Mouse (Mus musculus) inflammation-experienced regulatory T-cells, adult 6 months (primary cell): ENCODE data around the gene Crybg3. TPM values are rescaled to one million over a fixed set of nuclear protein-coding genes. Genes with fewer than 3 reads are reported as not detected.

ENCODE experiments used
- ATAC-seq: one replicate; pipeline ENCODE4 v1.8.0; 2017
- polyA plus RNA-seq, 3 experiments: library from polyadenylated mRNA; unstranded; fragments of 100-300 nt; shearing (Covaris generic); gene quantifications; one replicate each; pipeline ENCODE4 v1.2.1; 2017

The Crybg3 gene
- polyA plus RNA-seq, 3 experiments from 2014 or later, result 14.0 to 15.8 (median 14.6) TPM

GRCm38 (mm10) chr16:59444880-59445559, 155.8 kb downstream of the Crybg3 start:
- ATAC-seq, result no peak

Other genes with a start within 250 kb of the Crybg3 start
- not detected for gene Olfr209, start 237.0 kb downstream of the Crybg3 start, polyA plus RNA-seq
- gene Gabrr3, start 193.6 kb downstream of the Crybg3 start, polyA plus RNA-seq, result not detected
- gene Riox2, start 129.2 kb downstream of the Crybg3 start, polyA plus RNA-seq, result 100 to 1,000 TPM in 2 of 3 experiments, 10 to 100 TPM in 1; 93.1 to 105 (median 101) TPM
- gene Arl6, start 38.4 kb upstream of the Crybg3 start, polyA plus RNA-seq, result 1 to 10 TPM; 3.9 to 7.6 (median 3.9) TPM